Mouse (Mus musculus) liver, adult 2 months (tissue): Measurements from ENCODE around the gene Rpl6. TPM values are rescaled to one million over a fixed set of nuclear protein-coding genes. Genes with fewer than 3 reads are reported as not detected.

ENCODE experiments used
- DNase-seq: peaks from one replicate; pipeline ENCODE4 v3.0.0-alpha.2; 2011; ENCODE audit warnings: low read depth, low spot score; ENCODE audit errors: extremely low read depth
- H3K27ac ChIP-seq: fragments of 200-500 bp; replicated peaks from 2 replicates; pipeline ENCODE4 v1.5.1; 2012; ENCODE audit warnings: low read depth, mild to moderate bottlenecking, control low read depth, inconsistent platforms, low read length; ENCODE audit not compliant: insufficient read depth
- H3K27me3 ChIP-seq: fragments of 200-500 bp; 2 replicates; pipeline ENCODE4 v1.6.1; 2012; ENCODE audit warnings: mild to moderate bottlenecking, moderate library complexity, low read length, inconsistent platforms; ENCODE audit not compliant: control insufficient read depth, insufficient read depth
- H3K36me3 ChIP-seq: fragments of 200-500 bp; 2 replicates; pipeline ENCODE4 v1.6.1; 2012; ENCODE audit warnings: low read length, inconsistent platforms; ENCODE audit not compliant: control insufficient read depth, insufficient read depth
- H3K4me1 ChIP-seq: fragments of 200-500 bp; 2 replicates; pipeline ENCODE4 v1.6.1; 2011; ENCODE audit warnings: low read length; ENCODE audit not compliant: control insufficient read depth, insufficient read depth
- H3K4me3 ChIP-seq: fragments of 200-500 bp; 2 replicates; pipeline ENCODE4 v1.5.1; 2011; ENCODE audit warnings: low read depth, mild to moderate bottlenecking, control low read depth, low read length, moderate library complexity; ENCODE audit not compliant: insufficient read depth
- H3K79me2 ChIP-seq: fragments of 200-500 bp; 2 replicates; pipeline ENCODE4 v1.6.1; 2012; ENCODE audit warnings: inconsistent platforms, mild to moderate bottlenecking, low read length, moderate library complexity; ENCODE audit not compliant: control insufficient read depth, insufficient read depth
- H3K9ac ChIP-seq: fragments of 200-500 bp; 2 replicates; pipeline ENCODE4 v1.6.1; 2012; ENCODE audit warnings: low read depth, mild to moderate bottlenecking, control low read depth, inconsistent platforms, low read length
- CTCF ChIP-seq: fragments of 200-500 bp; IDR thresholded peaks from 2 replicates; pipeline ENCODE4 v1.5.1; 2011; ENCODE audit warnings: low read depth, low read length, control low read depth
- POLR2A ChIP-seq: fragments of 200-500 bp; IDR thresholded peaks from 2 replicates; pipeline ENCODE4 v1.6.1; 2011; ENCODE audit warnings: low read length, control low read depth; ENCODE audit not compliant: insufficient read depth; ENCODE audit errors: extremely low read depth
- WGBS: fragments of 180-500 bp; shearing (Covaris S2); methylation state at CpG from one replicate; pipeline ENCODE4 v1.1.7; 2018; 5-methylcytosine and 5-hydroxymethylcytosine counted together
- polyA plus RNA-seq: library from polyadenylated mRNA; depleted of rRNA; stranded (reverse); fragments of >200 nt; gene quantifications from 2 replicates; pipeline ENCODE4 v1.2.3, GENCODE M21; 2012
- total RNA-seq: library from RNA; depleted of rRNA; stranded (reverse); fragments of >200 nt; gene quantifications from 2 replicates; pipeline ENCODE4 v1.2.3, GENCODE M21; 2014

Gene Rpl6
- total and polyA plus RNA-seq, 2 experiments = 135 to 146 TPM

GRCm38 (mm10) chr5:121184375-121184774 lies 19.9 kb upstream of the Rpl6 start:
- DNase-seq = no peak
- no peak overlapping the region for H3K4me3 ChIP-seq
- H3K4me1 ChIP-seq = peaks cover 24% of the 10 kb centered on the region
- H3K36me3 ChIP-seq = no peaks in the 10 kb centered on the region
- no peak overlapping the region for H3K27ac ChIP-seq
- H3K9ac ChIP-seq = no peak overlapping the region
- TF ChIP-seq CTCF (no peak), POLR2A (no peak)
- H3K27me3 ChIP-seq = no peaks in the 10 kb centered on the region
- H3K79me2 ChIP-seq = peaks cover 58% of the 10 kb centered on the region
- 36% methylated on average over 2 of the region's 2 CpGs for WGBS

- TF ChIP-seq CTCF (no peak), POLR2A (no peak)
- peak; percentile 60 for DNase-seq
- H3K27ac ChIP-seq = no peak overlapping the region
- H3K79me2 ChIP-seq = peaks cover 60% of the 10 kb centered on the region
- WGBS = 52% methylated on average over 11 of the region's 11 CpGs
- H3K4me3 ChIP-seq = no peak overlapping the region
- H3K9ac ChIP-seq = no peak overlapping the region
- H3K27me3 ChIP-seq = no peaks in the 10 kb centered on the region
- H3K36me3 ChIP-seq = no peaks in the 10 kb centered on the region
- H3K4me1 ChIP-seq = peaks cover 26% of the 10 kb centered on the region
These were observed 19.2 kb upstream of the Rpl6 start for GRCm38 (mm10) chr5:121184945-121185551.

DNA sequence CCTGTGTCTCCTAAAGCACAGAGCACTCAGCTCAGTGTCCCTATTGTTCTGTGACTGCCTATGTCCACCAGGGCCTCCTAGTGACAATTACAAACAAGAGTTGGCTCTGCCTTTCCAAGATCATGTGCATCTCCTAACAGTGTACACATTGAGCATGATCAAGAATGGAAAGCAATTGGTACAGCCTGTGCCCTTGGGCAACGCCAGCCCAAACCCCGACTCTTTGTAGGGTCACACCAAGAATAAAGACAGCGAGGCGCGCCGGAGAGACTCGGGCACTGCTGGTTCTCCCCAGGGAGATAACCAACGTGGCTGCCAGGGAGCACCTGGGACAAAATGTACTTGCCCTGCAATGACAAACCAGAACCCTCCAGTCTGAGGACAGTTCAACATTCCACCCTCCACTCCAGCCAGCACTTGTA lies 16.7 kb upstream of the Rpl6 start:
- Histone ChIP-seq H3K9ac (no peak overlapping the region), H3K4me3 (no peak overlapping the region), H3K27me3 (no peaks in the 10 kb centered on the region), H3K27ac (no peak overlapping the region), H3K4me1 (peaks cover 27% of the 10 kb centered on the region), H3K36me3 (no peaks in the 10 kb centered on the region), H3K79me2 (peaks cover 48% of the 10 kb centered on the region)
- DNase-seq = no peak
- 87% methylated on average over 8 of the region's 8 CpGs for WGBS
- TF ChIP-seq POLR2A (no peak), CTCF (no peak)

DNA sequence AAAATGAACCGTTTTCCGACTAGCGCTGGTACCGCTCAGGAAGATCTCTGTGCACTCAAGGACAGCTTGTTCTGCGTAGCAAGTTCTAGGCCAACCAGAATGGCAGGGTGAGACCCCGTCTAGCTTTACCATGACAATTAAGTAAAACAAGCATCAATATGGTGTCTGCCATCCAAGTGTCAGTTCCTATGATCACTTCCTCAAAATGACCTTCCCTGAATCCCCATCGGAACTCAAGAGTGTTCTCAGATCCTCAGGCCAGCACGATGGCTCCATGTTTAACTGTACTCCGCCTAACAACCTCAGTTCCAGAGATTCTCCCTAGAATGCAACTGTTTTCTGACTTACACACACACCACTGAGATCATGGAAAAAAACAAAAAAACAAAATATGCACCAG lies 16.0 kb upstream of the Rpl6 start:
- no peak for DNase-seq

DNA sequence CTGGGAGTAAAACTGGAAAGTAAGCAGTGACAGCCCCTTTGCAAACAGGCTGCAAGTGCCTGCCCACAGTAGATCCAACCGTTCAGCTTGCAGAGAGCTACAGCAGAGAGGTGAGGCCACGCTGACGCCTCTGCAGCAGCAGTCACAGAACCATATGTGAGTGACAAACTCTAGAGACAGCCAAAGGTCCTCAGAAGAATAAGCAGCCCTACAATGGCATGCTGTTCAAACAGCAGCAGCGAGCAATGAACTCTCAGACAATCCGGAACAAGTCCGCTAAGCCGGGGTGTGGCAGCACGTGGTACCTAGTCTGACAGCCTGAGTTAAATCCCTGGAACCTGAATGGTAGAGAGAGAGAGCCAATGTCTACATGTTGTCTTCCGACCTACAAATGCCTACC lies 15.1 kb upstream of the Rpl6 start:
- Histone ChIP-seq H3K4me1 (peaks cover 24% of the 10 kb centered on the region), H3K4me3 (no peak overlapping the region), H3K9ac (no peak overlapping the region)

More for the DNA sequence above, 16.0 kb upstream of the Rpl6 start:
- peaks cover 47% of the 10 kb centered on the region for H3K79me2 ChIP-seq
- no peaks in the 10 kb centered on the region for H3K27me3 ChIP-seq
- no peak overlapping the region for H3K27ac ChIP-seq
- peaks cover 27% of the 10 kb centered on the region for H3K4me1 ChIP-seq
- no peaks in the 10 kb centered on the region for H3K36me3 ChIP-seq
- 92% methylated on average over 9 of the region's 9 CpGs for WGBS
- H3K9ac ChIP-seq = no peak overlapping the region
- TF ChIP-seq CTCF (no peak), POLR2A (no peak)
- H3K4me3 ChIP-seq = no peak overlapping the region

DNA sequence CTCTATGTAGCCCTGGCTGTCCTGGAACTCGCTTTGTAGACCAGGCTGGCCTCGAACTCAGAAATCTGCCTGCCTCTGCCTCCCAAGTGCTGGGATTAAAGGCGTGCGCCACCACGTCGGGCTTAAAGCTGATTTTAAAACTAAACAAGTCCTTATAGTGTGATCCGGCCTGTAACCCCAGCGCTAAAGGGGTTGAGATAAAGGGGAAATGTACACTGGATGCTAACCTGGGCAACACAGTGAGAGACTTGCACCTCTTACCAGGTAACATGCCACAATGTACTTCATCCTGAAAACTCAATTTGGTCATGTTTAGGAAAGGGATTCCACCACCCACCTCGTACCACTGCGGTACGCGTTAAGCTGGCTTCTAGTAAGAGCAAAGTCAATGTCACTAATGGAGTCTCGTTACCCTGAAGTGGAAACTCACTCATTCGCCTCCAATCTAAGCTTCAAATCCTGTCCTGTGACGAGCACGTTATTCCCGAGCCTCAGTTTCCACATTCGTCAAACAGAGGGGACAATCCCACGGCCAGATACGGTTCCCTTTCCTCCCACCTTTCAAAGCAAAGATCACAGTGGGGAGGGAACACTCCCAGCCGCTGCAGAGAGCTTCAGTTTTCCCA lies 14.0 kb upstream of the Rpl6 start:
- DNase-seq = no peak
- TF ChIP-seq POLR2A (no peak), CTCF (no peak)
- H3K36me3 ChIP-seq = no peaks in the 10 kb centered on the region
- H3K27me3 ChIP-seq = no peaks in the 10 kb centered on the region
- H3K4me1 ChIP-seq = peaks cover 13% of the 10 kb centered on the region
- peak overlapping the region; percentile 98 for H3K9ac ChIP-seq
- peak overlapping the region; percentile 96 for H3K4me3 ChIP-seq
- peak overlapping the region; percentile 65 for H3K27ac ChIP-seq
- H3K79me2 ChIP-seq = peaks cover 34% of the 10 kb centered on the region
- 26% methylated on average over 21 of the region's 21 CpGs for WGBS

More for the DNA sequence above, 15.1 kb upstream of the Rpl6 start:
- 25% methylated on average over 9 of the region's 9 CpGs for WGBS
- TF ChIP-seq POLR2A = no peak
- TF ChIP-seq CTCF = no peak
- Histone ChIP-seq H3K79me2 (peaks cover 38% of the 10 kb centered on the region), H3K27me3 (no peaks in the 10 kb centered on the region), H3K27ac (no peak overlapping the region), H3K36me3 (no peaks in the 10 kb centered on the region)
- DNase-seq = peak; percentile 51
